Mouse (Mus musculus): ENCODE results near the gene Olfr829.
"Not testable (repeated sequence)": the region's sequence is repeated elsewhere in the genome, so short reads cannot be mapped to it uniquely, and the experiment has no call there.

Olfr829 gene

GRCm38 (mm10) chr9:18854633-18855032 lies at the start of gene Olfr829:
Olfr829 (plus strand) TSS chr9:18854933.
- no peak for DNase-seq (ENCODE audit: low read depth in 2 of 2, low spot score in 2 of 2)

GRCm38 (mm10) chr9:18819426-18819825 lies 35.3 kb upstream of the Olfr829 start, which contains the start of gene Olfr828:
Olfr828 (minus strand) TSS chr9:18819526.
- no peak for DNase-seq (ENCODE audit: low read depth in 2 of 2, low spot score in 2 of 2)

GRCm38 (mm10) chr9:18874393-18874792 lies 19.7 kb downstream of the Olfr829 start, which contains the start of gene Olfr830:
Olfr830 (plus strand) TSS chr9:18874693.
- no peak for DNase-seq (ENCODE audit: low read depth in 2 of 2, low spot score in 2 of 2)

GRCm38 (mm10) chr9:18907699-18908098 lies 53.0 kb downstream of the Olfr829 start:
- not testable (repeated sequence) for DNase-seq (ENCODE audit: low read depth in 2 of 2, low spot score in 2 of 2)
